In genomic region chr1:38014551-38015203, GRCm38 (mm10) we compare ENCODE assay signal across 24 mouse cellular contexts. TPM values are rescaled to one million over a fixed set of nuclear protein-coding genes. Genes with fewer than 3 reads are reported as not detected.
DNase-seq lines count a peak whose midpoint lies in the region; ATAC-seq and TF ChIP-seq lines count a peak whose summit lies in the region.
"Had no signal": no experiment of that assay in that cellular context is flagged by ENCODE, and none has a peak within 500 bp of the region (broad histone marks: within the 10 kb centered on the region; RNA-seq: fewer than 3 reads in every experiment).

No protein-coding gene starts in this region.

- H3K27ac ChIP-seq in MEL (ENCODE audit: control insufficient read depth, low read depth, low read length), result no peak overlapping the region
- peak overlapping the region; percentile 67 for H3K27ac ChIP-seq in liver, embryonic 13.5 days
- no peak overlapping the region for H3K27ac ChIP-seq in liver, postnatal 0 days (ENCODE audit: low read depth)
- H3K27ac ChIP-seq: forebrain, embryonic 15.5 days; hindbrain, embryonic 10.5 days; hindbrain, embryonic 14.5 days; intestine, embryonic 15.5 days had no signal

- TF ChIP-seq POLR2A in MEL (IDR thresholded peaks at IDR 0.05; ENCODE audit: control insufficient read depth in 1 of 2, insufficient read depth in 1 of 2, low read depth in 1 of 2, low read length in 2 of 2, poor library complexity in 1 of 2), result no peak

- no peaks in the 10 kb centered on the region for H3K27me3 ChIP-seq in MEL (ENCODE audit: control insufficient read depth in 1 of 2, insufficient read depth in 2 of 2, low read length in 2 of 2)
- H3K27me3 ChIP-seq in liver, embryonic 13.5 days, result no peaks in the 10 kb centered on the region
- no peaks in the 10 kb centered on the region for H3K27me3 ChIP-seq in liver, postnatal 0 days (ENCODE audit: insufficient read depth, low read length)
- H3K27me3 ChIP-seq: forebrain, embryonic 15.5 days; heart, embryonic 12.5 days; intestine, embryonic 15.5 days had no signal

- H3K36me3 ChIP-seq in MEL (ENCODE audit: control insufficient read depth in 1 of 2, insufficient read depth in 2 of 2, low read length in 2 of 2), result peaks cover 12 to 45% of the 10 kb centered on the region in 2 experiments
- H3K36me3 ChIP-seq in liver, embryonic 13.5 days, result peaks cover 24% of the 10 kb centered on the region
- H3K36me3 ChIP-seq in liver, postnatal 0 days (replicated peaks; ENCODE audit: insufficient read depth, low read length), result peaks cover 20% of the 10 kb centered on the region

- peak; percentile 28 to 51; a peak in 1 of 4 replicates for TF ChIP-seq EP300 in MEL (IDR thresholded peaks at IDR 0.05; ENCODE audit: low read depth in 1 of 2, low read length in 2 of 2)
- 0 out of 2 replicates have a peak, but pooled peaks have one; percentile 38 for TF ChIP-seq EP300 in liver, postnatal 0 days (IDR thresholded peaks at IDR 0.05; ENCODE audit: low read depth)

- peak overlapping the region; percentile 34 for H3K4me2 ChIP-seq in liver, embryonic 13.5 days
- H3K4me2 ChIP-seq in liver, postnatal 0 days (ENCODE audit: low read depth, low read length), result no peak overlapping the region
- H3K4me2 ChIP-seq: forebrain, embryonic 15.5 days; heart, embryonic 12.5 days; hindbrain, embryonic 14.5 days; intestine, embryonic 15.5 days had no signal

- WGBS in liver, embryonic 13.5 days (ENCODE audit: insufficient replicate concordance), result 87% methylated on average over 2 of the region's 2 CpGs
- 99% methylated on average over 2 of the region's 2 CpGs for WGBS in liver, postnatal 0 days (ENCODE audit: insufficient replicate concordance)

- peak; percentile 40 for DNase-seq in MEL (ENCODE audit: low read depth, low spot score)
- peak; percentile 48 for DNase-seq in c-Kit-positive CD71-positive TER-119-positive erythroid progenitor cells, embryonic 14.5 days (ENCODE audit: low spot score)
- peak; percentile 44 for DNase-seq in liver, embryonic 13.5 days
- no peak for DNase-seq in liver, postnatal 0 days
- DNase-seq in B cell, adult 2 months, result no peak
- DNase-seq in heart, adult 9 months (ENCODE audit: low spot score in 2 of 2), result no peak
- no peak for DNase-seq in left cerebral cortex, adult 9 months (ENCODE audit: low spot score in 2 of 2)
- DNase-seq: adrenal gland, postnatal 10 days; cerebellum, adult 18-20 months; cerebellum, adult 9-11 months; cerebellum, postnatal 36 days; gastrocnemius, postnatal 25 days; heart, adult 18-20 months had no signal

- no peak overlapping the region for H3K4me3 ChIP-seq in MEL (ENCODE audit: control insufficient read depth in 1 of 2, insufficient read depth in 1 of 2, low read depth in 2 of 2, low read length in 2 of 2)
- H3K4me3 ChIP-seq in liver, embryonic 13.5 days (replicated peaks), result no peak overlapping the region
- H3K4me3 ChIP-seq in liver, postnatal 0 days (ENCODE audit: low read depth, low read length), result no peak overlapping the region
- H3K4me3 ChIP-seq: forebrain, embryonic 15.5 days; heart, embryonic 12.5 days; hindbrain, embryonic 10.5 days; intestine, embryonic 15.5 days had no signal

- TF ChIP-seq CTCF in MEL (IDR thresholded peaks at IDR 0.05 in 2 of 3, conservative IDR thresholded peaks at IDR 0.05 in 1 of 3; ENCODE audit: control insufficient read depth in 1 of 3, insufficient read depth in 1 of 3, low read depth in 2 of 3, low read length in 3 of 3, poor library complexity in 1 of 3, severe bottlenecking in 1 of 3), result no peak
- TF ChIP-seq CTCF in liver, postnatal 0 days (IDR thresholded peaks at IDR 0.05; ENCODE audit: low read depth), result no peak

- TF ChIP-seq RAD21 in MEL (IDR thresholded peaks at IDR 0.05; ENCODE audit: low read depth, low read length), result no peak

- no peak overlapping the region for H3K9ac ChIP-seq in MEL (ENCODE audit: control insufficient read depth, low read depth, low read length, poor library complexity, severe bottlenecking)
- no peak overlapping the region for H3K9ac ChIP-seq in liver, embryonic 13.5 days
- H3K9ac ChIP-seq in liver, postnatal 0 days (replicated peaks), result no peak overlapping the region
- H3K9ac ChIP-seq: forebrain, embryonic 15.5 days; heart, embryonic 12.5 days; hindbrain, embryonic 14.5 days; intestine, embryonic 15.5 days had no signal

- peak; percentile 74 for ATAC-seq in liver, embryonic 13.5 days (ENCODE audit: low read depth)
- ATAC-seq in liver, postnatal 0 days, result peak; percentile 37
- ATAC-seq: CD4-positive, CD25-positive, alpha-beta regulatory T cell, adult 4 months; forebrain, embryonic 15.5 days; intestine, embryonic 15.5 days had no signal

- H3K9me3 ChIP-seq in MEL (replicated peaks; ENCODE audit: insufficient read depth, low read length), result no peaks in the 10 kb centered on the region
- H3K9me3 ChIP-seq in liver, embryonic 13.5 days (replicated peaks), result no peaks in the 10 kb centered on the region
- no peaks in the 10 kb centered on the region for H3K9me3 ChIP-seq in liver, postnatal 0 days (ENCODE audit: low read length)
- H3K9me3 ChIP-seq: forebrain, embryonic 15.5 days; G1E; heart, embryonic 12.5 days; hindbrain, embryonic 10.5 days; intestine, embryonic 15.5 days had no signal

- peaks cover 50% of the 10 kb centered on the region for H3K79me2 ChIP-seq in MEL (ENCODE audit: control insufficient read depth, insufficient read depth, low read length, poor library complexity)

- peaks cover 26 to 36% of the 10 kb centered on the region in 2 experiments for H3K4me1 ChIP-seq in MEL (ENCODE audit: control insufficient read depth in 1 of 2, insufficient read depth in 2 of 2, low read length in 2 of 2)
- H3K4me1 ChIP-seq in liver, embryonic 13.5 days (replicated peaks), result peaks cover 53% of the 10 kb centered on the region
- H3K4me1 ChIP-seq in liver, postnatal 0 days (ENCODE audit: insufficient read depth), result peaks cover 18% of the 10 kb centered on the region
- H3K4me1 ChIP-seq: forebrain, embryonic 15.5 days; hindbrain, embryonic 10.5 days; intestine, embryonic 15.5 days had no signal

TF ChIP-seq in MEL, 35 proteins besides CTCF, POLR2A, EP300 and RAD21:
- no peak for TF ChIP-seq NRF1 (IDR thresholded peaks at IDR 0.05; ENCODE audit: insufficient read depth, low read depth, low read length, poor library complexity, severe bottlenecking)
- TF ChIP-seq RCOR1 (IDR thresholded peaks at IDR 0.05; ENCODE audit: low read depth, low read length), result no peak
- peak; percentile 21; the same call in 1 of the 2 replicates for TF ChIP-seq MXI1 (IDR thresholded peaks at IDR 0.05; ENCODE audit: low read depth, low read length)
- TF ChIP-seq POLR2AphosphoS2 (IDR thresholded peaks at IDR 0.05; ENCODE audit: low read length), result no peak
- TF ChIP-seq MAX (IDR thresholded peaks at IDR 0.05; ENCODE audit: low read length), result 0 out of 2 replicates have a peak, but pooled peaks have one; percentile 22
- peak; percentile 44 for TF ChIP-seq TAL1 (IDR thresholded peaks at IDR 0.05; ENCODE audit: low read length)
- TF ChIP-seq MEF2A (IDR thresholded peaks at IDR 0.05; ENCODE audit: extremely low read depth, insufficient replicate concordance, low read depth, low read length, poor library complexity, severe bottlenecking), result peak; percentile 59; the same call in 1 of the 2 replicates
- TF ChIP-seq ZC3H11A (IDR thresholded peaks at IDR 0.05; ENCODE audit: low read depth, low read length), result no peak
- no peak for TF ChIP-seq GABPA (IDR thresholded peaks at IDR 0.05; ENCODE audit: low read depth, low read length)
- TF ChIP-seq SIN3A (IDR thresholded peaks at IDR 0.05; ENCODE audit: low read length), result no peak
- TF ChIP-seq TBP (IDR thresholded peaks at IDR 0.05; ENCODE audit: low read depth, low read length), result no peak
- peak; percentile 37; the same call in 1 of the 2 replicates for TF ChIP-seq GATA1 (IDR thresholded peaks at IDR 0.05; ENCODE audit: low read depth, low read length)
- no peak for TF ChIP-seq E2F4 (IDR thresholded peaks at IDR 0.05; ENCODE audit: borderline replicate concordance, low read depth, low read length)

RNA-seq across cellular contexts. Expression of gene Eif5b, which starts 16.9 kb away (rescaled TPM):
- 24.2 and 30.3 TPM in 2 replicates for total RNA-seq in MEL (2012; rRNA removed)
- 100 to 1,000 TPM in 1 of 2 experiments, 10 to 100 TPM in 1; 67.2 to 186 TPM for polyA plus RNA-seq in MEL (2012; ENCODE audit: insufficient read depth in 1 of 2, insufficient read length in 2 of 2, low read depth in 1 of 2, low replicate concordance in 2 of 2, missing spikeins in 1 of 2)
- polyA plus RNA-seq in liver, embryonic 13.5 days (2015; fragmentation: Nextera tagmentation; extraction: Ambion mirVana), result 25.1 and 28.3 TPM in 2 replicates
- polyA plus RNA-seq in liver, postnatal 0 days (2015; fragmentation: Nextera tagmentation; extraction: Ambion mirVana), result 11.2 and 12.4 TPM in 2 replicates

RNA-seq across cellular contexts. Expression of gene Txndc9, which starts 17.0 kb away (rescaled TPM):
- total RNA-seq in MEL (2012; rRNA removed), result 59.5 and 65.5 TPM in 2 replicates
- polyA plus RNA-seq in MEL (2012; ENCODE audit: insufficient read depth in 1 of 2, insufficient read length in 2 of 2, low read depth in 1 of 2, low replicate concordance in 2 of 2, missing spikeins in 1 of 2), result 100 to 1,000 TPM in 1 of 2 experiments, 10 to 100 TPM in 1; 74.6 to 102 TPM
- 80.9 and 88.7 TPM in 2 replicates for polyA plus RNA-seq in liver, embryonic 13.5 days (2015; fragmentation: Nextera tagmentation; extraction: Ambion mirVana)
- 53.1 and 55.6 TPM in 2 replicates for polyA plus RNA-seq in liver, postnatal 0 days (2015; fragmentation: Nextera tagmentation; extraction: Ambion mirVana)

RNA-seq across cellular contexts. Expression of gene Lyg1, which starts 57.1 kb away (rescaled TPM):
- not detected in 2 replicates for total RNA-seq in MEL (2012; rRNA removed)
- polyA plus RNA-seq in MEL (2012; ENCODE audit: insufficient read depth in 1 of 2, insufficient read length in 2 of 2, low read depth in 1 of 2, low replicate concordance in 2 of 2, missing spikeins in 1 of 2), result not detected
- not detected in 2 replicates for polyA plus RNA-seq in liver, embryonic 13.5 days (2015; fragmentation: Nextera tagmentation; extraction: Ambion mirVana)
- polyA plus RNA-seq in liver, postnatal 0 days (2015; fragmentation: Nextera tagmentation; extraction: Ambion mirVana), result not detected in 2 replicates
- total RNA-seq: adrenal gland, postnatal 10 days; G1E; gastrocnemius, postnatal 25 days; heart, adult 18-20 months; heart, postnatal 25 days had no signal
- polyA plus RNA-seq: CD4-positive, CD25-positive, alpha-beta regulatory T cell, adult 4 months; embryonic facial prominence, embryonic 14.5 days; forebrain, embryonic 11.5 days; forebrain, embryonic 15.5 days; G1E; heart, embryonic 12.5 days; heart, embryonic 16.5 days; hindbrain, embryonic 10.5 days; hindbrain, embryonic 14.5 days; intestine, embryonic 15.5 days had no signal

Comparison
In these comparisons a context has a peak if more than half of its experiments do, and no peak if none do; other contexts are left out.
1. DNase-seq: peak in MEL (single experiment), c-Kit-positive CD71-positive TER-119-positive erythroid progenitor cells, embryonic 14.5 days (single experiment) and liver, embryonic 13.5 days (single experiment); none in liver, postnatal 0 days (single experiment), B cell, adult 2 months (0 of 2), heart, adult 9 months (0 of 2) and left cerebral cortex, adult 9 months (0 of 2).